Mouse (Mus musculus) heart, postnatal 0 days (tissue): ENCODE results near the gene Apoh.

Source experiments
- CTCF ChIP-seq: IDR thresholded peaks from 2 replicates; pipeline ENCODE4 v1.5.1; 2016; ENCODE audit warnings: antibody characterized with exemption, control low read depth, low read depth
- EP300 ChIP-seq: IDR thresholded peaks from 2 replicates; pipeline ENCODE4 v1.6.1; 2016; ENCODE audit warnings: antibody characterized with exemption, low read depth

- TF ChIP-seq CTCF (no peak), EP300 (no peak)
These were observed 10.1 kb upstream of the Apoh start for GRCm38 (mm10) chr11:108333006-108333405.
